Mouse (Mus musculus): ENCODE results near the gene AW551984. TPM values are rescaled to one million over a fixed set of nuclear protein-coding genes. Genes with fewer than 3 reads are reported as not detected.

AW551984 gene
- polyA plus RNA-seq, 1 experiment from 2014 or later: 29.7 TPM

GRCm38 (mm10) chr9:39603333-39603845 lies 814 bp downstream of the AW551984 start:
- Histone ChIP-seq H3K9ac (replicated peaks) (0 out of 2 replicates have a peak overlapping the region, but pooled peaks have one; percentile 24), H3K27me3 (no peaks in the 10 kb centered on the region), H3K36me3 (no peaks in the 10 kb centered on the region), H3K27ac (peak overlapping the region; percentile 45; the same call in 1 of the 2 replicates), H3K9me3 (no peaks in the 10 kb centered on the region), H3K4me2 (peak overlapping the region; percentile 76), H3K4me3 (replicated peaks) (peak overlapping the region; percentile 42), H3K4me1 (replicated peaks) (0 out of 2 replicates have a peak, but pooled peaks cover 7% of the 10 kb centered on the region)
- WGBS: 1% methylated on average over 9 of the region's 9 CpGs
- ATAC-seq (ENCODE audit: insufficient number of reproducible peaks, insufficient read depth, low FRiP score, low TSS enrichment, low read depth): peak; percentile 69; the same call in 1 of the 2 replicates

GRCm38 (mm10) chr9:39602536-39603332 lies 1.5 kb downstream of the AW551984 start:
- peak; percentile 71 for ATAC-seq (ENCODE audit: insufficient number of reproducible peaks, insufficient read depth, low FRiP score, low TSS enrichment, low read depth)
- WGBS: 2% methylated on average over 19 of the region's 19 CpGs
- Histone ChIP-seq H3K27me3 (no peaks in the 10 kb centered on the region), H3K27ac (peak overlapping the region; percentile 37; the same call in 1 of the 2 replicates), H3K4me3 (replicated peaks) (peak overlapping the region; percentile 42), H3K4me1 (replicated peaks) (0 out of 2 replicates have a peak, but pooled peaks cover 7% of the 10 kb centered on the region), H3K9ac (replicated peaks) (peak overlapping the region; percentile 40), H3K36me3 (peaks cover 1% of the 10 kb centered on the region; the same call in 1 of the 2 replicates), H3K4me2 (peak overlapping the region; percentile 76), H3K9me3 (no peaks in the 10 kb centered on the region)

GRCm38 (mm10) chr9:39577050-39577449 lies 27.2 kb downstream of the AW551984 start:
- no peaks in the 10 kb centered on the region for H3K27me3 ChIP-seq
- WGBS: 87% methylated on average over 5 of the region's 5 CpGs
- H3K4me3 ChIP-seq (replicated peaks): no peak overlapping the region
- H3K36me3 ChIP-seq: no peaks in the 10 kb centered on the region
- no peaks in the 10 kb centered on the region for H3K9me3 ChIP-seq
- H3K9ac ChIP-seq (replicated peaks): no peak overlapping the region
- no peak overlapping the region for H3K4me2 ChIP-seq
- H3K27ac ChIP-seq: no peak overlapping the region
- ATAC-seq (ENCODE audit: insufficient number of reproducible peaks, insufficient read depth, low FRiP score, low TSS enrichment, low read depth): no peak
- H3K4me1 ChIP-seq (replicated peaks): no peaks in the 10 kb centered on the region

DNA sequence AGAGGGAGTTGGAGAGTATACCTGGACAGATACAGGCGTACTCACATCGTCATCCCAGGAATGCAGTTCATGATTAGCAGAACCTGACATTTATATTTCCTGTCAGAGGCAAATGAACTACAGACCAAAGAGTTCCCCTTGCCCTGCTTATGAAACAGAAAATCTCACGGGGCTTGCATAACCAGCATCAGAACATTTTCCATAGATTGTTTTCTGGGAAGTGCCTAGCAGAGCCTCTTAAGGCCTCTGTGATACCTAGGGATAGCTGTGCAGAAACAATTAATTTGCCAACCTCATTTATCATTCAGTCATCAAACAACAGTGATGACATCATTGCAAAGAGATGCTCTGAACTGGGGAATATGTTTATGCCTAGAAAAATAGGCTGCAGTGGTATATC lies 28.7 kb downstream of the AW551984 start, which contains the start of gene Olfr959:
Gene Olfr959 (minus strand): TSS at position 101 of the 400 bp plus-strand sequence.
- ATAC-seq (ENCODE audit: insufficient number of reproducible peaks, insufficient read depth, low FRiP score, low TSS enrichment, low read depth): no peak
- no peaks in the 10 kb centered on the region for H3K9me3 ChIP-seq

GRCm38 (mm10) chr9:39558349-39558647 lies 45.9 kb downstream of the AW551984 start:
- Histone ChIP-seq H3K4me2 (no peak overlapping the region), H3K27ac (no peak overlapping the region), H3K9ac (replicated peaks) (no peak overlapping the region), H3K4me3 (replicated peaks) (no peak overlapping the region), H3K27me3 (no peaks in the 10 kb centered on the region), H3K36me3 (no peaks in the 10 kb centered on the region), H3K9me3 (no peaks in the 10 kb centered on the region), H3K4me1 (replicated peaks) (no peaks in the 10 kb centered on the region)
- no peak for ATAC-seq (ENCODE audit: insufficient number of reproducible peaks, insufficient read depth, low FRiP score, low TSS enrichment, low read depth)

More for the DNA sequence above, 28.7 kb downstream of the AW551984 start, which contains the start of gene Olfr959:
- Histone ChIP-seq H3K36me3 (no peaks in the 10 kb centered on the region), H3K4me2 (no peak within 1 kb of the TSS), H3K4me3 (replicated peaks) (no peak within 1 kb of the TSS), H3K27ac (no peak within 1 kb of the TSS), H3K4me1 (replicated peaks) (no peaks in the 10 kb centered on the region), H3K9ac (replicated peaks) (no peak within 1 kb of the TSS), H3K27me3 (no peaks in the 10 kb centered on the region)
- WGBS: 66% methylated on average over 3 of the region's 3 CpGs

- Histone ChIP-seq H3K4me3 (replicated peaks) (no peak overlapping the region), H3K4me2 (no peak overlapping the region), H3K27ac (no peak overlapping the region), H3K36me3 (no peaks in the 10 kb centered on the region), H3K27me3 (no peaks in the 10 kb centered on the region), H3K9ac (replicated peaks) (no peak overlapping the region), H3K4me1 (replicated peaks) (no peaks in the 10 kb centered on the region), H3K9me3 (no peaks in the 10 kb centered on the region)
- 53% methylated on average over 3 of the region's 3 CpGs for WGBS
- ATAC-seq (ENCODE audit: insufficient number of reproducible peaks, insufficient read depth, low FRiP score, low TSS enrichment, low read depth): no peak
Measured at GRCm38 (mm10) chr9:39557529-39558348, 46.5 kb downstream of the AW551984 start.

- Histone ChIP-seq H3K4me1 (replicated peaks) (no peaks in the 10 kb centered on the region), H3K36me3 (no peaks in the 10 kb centered on the region), H3K4me2 (no peak within 1 kb of the TSS), H3K9me3 (no peaks in the 10 kb centered on the region), H3K4me3 (replicated peaks) (no peak within 1 kb of the TSS), H3K27ac (no peak within 1 kb of the TSS), H3K9ac (replicated peaks) (no peak within 1 kb of the TSS), H3K27me3 (no peaks in the 10 kb centered on the region)
- no peak for ATAC-seq (ENCODE audit: insufficient number of reproducible peaks, insufficient read depth, low FRiP score, low TSS enrichment, low read depth)
- WGBS: 59% methylated on average over 2 of the region's 2 CpGs
Measured at GRCm38 (mm10) chr9:39553946-39554345, 50.3 kb downstream of the AW551984 start, which contains the start of gene Olfr958. Gene Olfr958 (minus strand): TSS chr9:39554054.

- Histone ChIP-seq H3K4me3 (replicated peaks) (no peak overlapping the region), H3K9ac (replicated peaks) (no peak overlapping the region), H3K27me3 (no peaks in the 10 kb centered on the region), H3K27ac (no peak overlapping the region), H3K9me3 (no peaks in the 10 kb centered on the region), H3K36me3 (no peaks in the 10 kb centered on the region), H3K4me1 (replicated peaks) (no peaks in the 10 kb centered on the region), H3K4me2 (no peak overlapping the region)
- ATAC-seq (ENCODE audit: insufficient number of reproducible peaks, insufficient read depth, low FRiP score, low TSS enrichment, low read depth): no peak
- 81% methylated on average over 5 of the region's 5 CpGs for WGBS
Measured at GRCm38 (mm10) chr9:39550806-39551205, 53.4 kb downstream of the AW551984 start.

Other genes with a start within 250 kb of the AW551984 start
- gene Olfr951, start 217.0 kb downstream of the AW551984 start, polyA plus RNA-seq (2016; fragmentation: Nextera tagmentation; extraction: Ambion mirVana): not detected in 2 replicates
- not detected in 2 replicates for gene Olfr952, start 177.3 kb downstream of the AW551984 start, polyA plus RNA-seq (2016; fragmentation: Nextera tagmentation; extraction: Ambion mirVana)
- not detected in 2 replicates for gene Olfr954, start 147.7 kb downstream of the AW551984 start, polyA plus RNA-seq (2016; fragmentation: Nextera tagmentation; extraction: Ambion mirVana)
- not detected in 2 replicates for gene Olfr955, start 132.5 kb downstream of the AW551984 start, polyA plus RNA-seq (2016; fragmentation: Nextera tagmentation; extraction: Ambion mirVana)
- not detected in 2 replicates for gene Olfr44, start 110.4 kb downstream of the AW551984 start, polyA plus RNA-seq (2016; fragmentation: Nextera tagmentation; extraction: Ambion mirVana)
- gene Olfr957, start 88.6 kb downstream of the AW551984 start, polyA plus RNA-seq (2016; fragmentation: Nextera tagmentation; extraction: Ambion mirVana): not detected in 2 replicates
- gene Olfr958, start 50.3 kb downstream of the AW551984 start, polyA plus RNA-seq (2016; fragmentation: Nextera tagmentation; extraction: Ambion mirVana): not detected in 2 replicates
- not detected in 2 replicates for gene Olfr959, start 28.8 kb downstream of the AW551984 start, polyA plus RNA-seq (2016; fragmentation: Nextera tagmentation; extraction: Ambion mirVana)
- not detected in 2 replicates for gene Olfr148, start 6.3 kb upstream of the AW551984 start, polyA plus RNA-seq (2016; fragmentation: Nextera tagmentation; extraction: Ambion mirVana)
- gene Olfr960, start 17.0 kb upstream of the AW551984 start, polyA plus RNA-seq (2016; fragmentation: Nextera tagmentation; extraction: Ambion mirVana): not detected in 2 replicates
- not detected in 2 replicates for gene Olfr961, start 40.7 kb upstream of the AW551984 start, polyA plus RNA-seq (2016; fragmentation: Nextera tagmentation; extraction: Ambion mirVana)
- gene Olfr963, start 62.8 kb upstream of the AW551984 start, polyA plus RNA-seq (2016; fragmentation: Nextera tagmentation; extraction: Ambion mirVana): not detected in 2 replicates
- not detected in 2 replicates for gene Olfr149, start 102.7 kb upstream of the AW551984 start, polyA plus RNA-seq (2016; fragmentation: Nextera tagmentation; extraction: Ambion mirVana)
- gene Olfr965, start 107.0 kb upstream of the AW551984 start, polyA plus RNA-seq (2016; fragmentation: Nextera tagmentation; extraction: Ambion mirVana): not detected in 2 replicates
- gene Olfr150, start 126.6 kb upstream of the AW551984 start, polyA plus RNA-seq (2016; fragmentation: Nextera tagmentation; extraction: Ambion mirVana): not detected in 2 replicates
- not detected in 2 replicates for gene Olfr967, start 141.8 kb upstream of the AW551984 start, polyA plus RNA-seq (2016; fragmentation: Nextera tagmentation; extraction: Ambion mirVana)
- not detected in 2 replicates for gene Olfr968, start 178.8 kb upstream of the AW551984 start, polyA plus RNA-seq (2016; fragmentation: Nextera tagmentation; extraction: Ambion mirVana)
- not detected in 2 replicates for gene Olfr969, start 186.5 kb upstream of the AW551984 start, polyA plus RNA-seq (2016; fragmentation: Nextera tagmentation; extraction: Ambion mirVana)
- gene Olfr970, start 204.5 kb upstream of the AW551984 start, polyA plus RNA-seq (2016; fragmentation: Nextera tagmentation; extraction: Ambion mirVana): not detected in 2 replicates
- gene Olfr971, start 232.5 kb upstream of the AW551984 start, polyA plus RNA-seq (2016; fragmentation: Nextera tagmentation; extraction: Ambion mirVana): not detected in 2 replicates